Mouse (Mus musculus): ENCODE results near the gene Slc31a1. TPM values are rescaled to one million over a fixed set of nuclear protein-coding genes. Genes with fewer than 3 reads are reported as not detected.

Slc31a1 gene
- polyA plus RNA-seq, 1 experiment, result 68.2 TPM

GRCm38 (mm10) chr4:62437256-62437778, 76.8 kb downstream of the Slc31a1 start:
- no peak for DNase-seq (ENCODE audit: low read depth, low spot score)
- WGBS, result 89% methylated on average over 3 of the region's 3 CpGs

GRCm38 (mm10) chr4:62437871-62438270, 77.3 kb downstream of the Slc31a1 start:
- 51% methylated on average over 7 of the region's 7 CpGs for WGBS
- no peak for DNase-seq (ENCODE audit: low read depth, low spot score)

GRCm38 (mm10) chr4:62439793-62440192, 79.3 kb downstream of the Slc31a1 start:
- 71% methylated on average over 4 of the region's 4 CpGs for WGBS
- DNase-seq (ENCODE audit: low read depth, low spot score), result no peak

- DNase-seq (ENCODE audit: low read depth, low spot score), result no peak
- 52% methylated on average over 4 of the region's 4 CpGs for WGBS
Observed at GRCm38 (mm10) chr4:62440544-62440943, 80.0 kb downstream of the Slc31a1 start.

GRCm38 (mm10) chr4:62440986-62441385, 80.5 kb downstream of the Slc31a1 start:
- no peak for DNase-seq (ENCODE audit: low read depth, low spot score)
- 75% methylated on average over 4 of the region's 4 CpGs for WGBS

Other genes starting within 250 kb of the Slc31a1 start
- not detected in 2 replicates for gene Mup21, start 209.9 kb upstream of the Slc31a1 start, polyA plus RNA-seq (2012; rRNA removed)
- 0.30 and 0.42 TPM in 2 replicates for gene Zfp37, start 129.7 kb upstream of the Slc31a1 start, polyA plus RNA-seq (2012; rRNA removed)
- gene Slc31a2, start 98.2 kb upstream of the Slc31a1 start, polyA plus RNA-seq (2012; rRNA removed), result 10.7 and 12.7 TPM in 2 replicates
- gene Fkbp15, start 179 bp upstream of the Slc31a1 start, polyA plus RNA-seq (2012; rRNA removed), result 16.7 and 24.6 TPM in 2 replicates
- 25.2 and 28.3 TPM in 2 replicates for gene Cdc26, start 47.9 kb downstream of the Slc31a1 start, polyA plus RNA-seq (2012; rRNA removed)
- 10.4 and 11.3 TPM in 2 replicates for gene Prpf4, start 48.1 kb downstream of the Slc31a1 start, polyA plus RNA-seq (2012; rRNA removed)
- 0.89 and 2.1 TPM in 2 replicates for gene Rnf183, start 74.5 kb downstream of the Slc31a1 start, polyA plus RNA-seq (2012; rRNA removed)
- gene Wdr31, start 110.2 kb downstream of the Slc31a1 start, polyA plus RNA-seq (2012; rRNA removed), result 1.7 and 1.9 TPM in 2 replicates
- 85.8 and 103 TPM in 2 replicates for gene Bspry, start 119.3 kb downstream of the Slc31a1 start, polyA plus RNA-seq (2012; rRNA removed)
- gene Hdhd3, start 142.7 kb downstream of the Slc31a1 start, polyA plus RNA-seq (2012; rRNA removed), result 97.6 and 124 TPM in 2 replicates
- 135 and 144 TPM in 2 replicates for gene Alad, start 159.2 kb downstream of the Slc31a1 start, polyA plus RNA-seq (2012; rRNA removed)
- gene Pole3, start 164.3 kb downstream of the Slc31a1 start, polyA plus RNA-seq (2012; rRNA removed), result 19.5 and 20.9 TPM in 2 replicates
- 0.10 and 0.16 TPM in 2 replicates for gene 4933430I17Rik, start 164.6 kb downstream of the Slc31a1 start, polyA plus RNA-seq (2012; rRNA removed)
- gene Rgs3, start 199.1 kb downstream of the Slc31a1 start, polyA plus RNA-seq (2012; rRNA removed), result 43.0 and 50.6 TPM in 2 replicates